Mouse (Mus musculus) MEL (cell line): ENCODE data around the gene Reep6. TPM values are rescaled to one million over a fixed set of nuclear protein-coding genes. Genes with fewer than 3 reads are reported as not detected.

Source experiments
- DNase-seq: peaks from one replicate; pipeline ENCODE4 v3.0.0; 2011; ENCODE audit warnings: low read depth, low spot score
- H3K27ac ChIP-seq: 2 replicates; pipeline ENCODE4 v1.5.1; 2012; ENCODE audit warnings: low read depth, mild to moderate bottlenecking, control low read depth, low read length, moderate library complexity; ENCODE audit not compliant: control insufficient read depth
- H3K27me3 ChIP-seq, 2 experiments: fragments of 150-350 bp in 1 of 2; sonication (generic) in 1 of 2; 2 replicates each; pipeline ENCODE4 v1.6.1; 2012; ENCODE audit warnings: low read length in 2 of 2, mild to moderate bottlenecking in 2 of 2, improper control_type of control experiment in 1 of 2, moderate library complexity in 1 of 2; ENCODE audit not compliant: insufficient read depth in 2 of 2, control insufficient read depth in 1 of 2
- H3K36me3 ChIP-seq, 2 experiments: 2 replicates each; pipeline ENCODE4 v1.6.1; 2012 to 2014; ENCODE audit warnings: low read length in 2 of 2, improper control_type of control experiment in 1 of 2, inconsistent platforms in 1 of 2, mild to moderate bottlenecking in 1 of 2; ENCODE audit not compliant: insufficient read depth in 2 of 2, control insufficient read depth in 1 of 2
- H3K4me1 ChIP-seq, 2 experiments: fragments of 150-350 bp in 1 of 2; sonication (generic) in 1 of 2; 2 replicates each; pipeline ENCODE4 v1.6.1; 2012; ENCODE audit warnings: low read length in 2 of 2, improper control_type of control experiment in 1 of 2, mild to moderate bottlenecking in 1 of 2; ENCODE audit not compliant: insufficient read depth in 2 of 2, control insufficient read depth in 1 of 2
- H3K4me3 ChIP-seq, 2 experiments: fragments of 150-350 bp in 1 of 2; sonication (generic) in 1 of 2; 2 replicates each; pipeline ENCODE4 v1.5.1; 2012; ENCODE audit warnings: low read depth in 2 of 2, low read length in 2 of 2, mild to moderate bottlenecking in 2 of 2, moderate library complexity in 2 of 2, control low read depth in 1 of 2, improper control_type of control experiment in 1 of 2; ENCODE audit not compliant: control insufficient read depth in 1 of 2, insufficient read depth in 1 of 2
- H3K79me2 ChIP-seq: 2 replicates; pipeline ENCODE4 v1.6.1; 2012; ENCODE audit warnings: mild to moderate bottlenecking, low read length, moderate library complexity; ENCODE audit not compliant: control insufficient read depth, poor library complexity, insufficient read depth
- H3K9ac ChIP-seq: 2 replicates; pipeline ENCODE4 v1.6.1; 2012; ENCODE audit warnings: low read depth, mild to moderate bottlenecking, control low read depth, low read length, moderate library complexity; ENCODE audit not compliant: control insufficient read depth, poor library complexity, severe bottlenecking
- H3K9me3 ChIP-seq: fragments of 150-350 bp; sonication (generic); replicated peaks from 2 replicates; pipeline ENCODE4 v1.6.1; 2012; ENCODE audit warnings: mild to moderate bottlenecking, low read length, improper control_type of control experiment, moderate library complexity; ENCODE audit not compliant: insufficient read depth
- BHLHE40 ChIP-seq: IDR thresholded peaks from 2 replicates; pipeline ENCODE4 v1.6.1; 2012; ENCODE audit warnings: low read depth, mild to moderate bottlenecking, inconsistent platforms, low read length, improper control_type of control experiment, borderline replicate concordance
- CHD1 ChIP-seq: IDR thresholded peaks from 2 replicates; pipeline ENCODE4 v1.6.1; 2012; ENCODE audit warnings: low read depth, mild to moderate bottlenecking, inconsistent platforms, low read length, improper control_type of control experiment
- CHD2 ChIP-seq: IDR thresholded peaks from 2 replicates; pipeline ENCODE4 v1.6.1; 2011; ENCODE audit warnings: low read length, improper control_type of control experiment
- CTCF ChIP-seq, 3 experiments: IDR thresholded peaks in 2 of 3; conservative IDR thresholded peaks in 1 of 3; 2 replicates each; pipeline ENCODE4 v1.5.1; 2011 to 2012; ENCODE audit warnings: low read length in 3 of 3, low read depth in 2 of 3, mild to moderate bottlenecking in 2 of 3, improper control_type of control experiment in 1 of 3, inconsistent platforms in 1 of 3, mixed read lengths in 1 of 3, moderate library complexity in 1 of 3; ENCODE audit not compliant: control insufficient read depth in 1 of 3, insufficient read depth in 1 of 3, poor library complexity in 1 of 3, severe bottlenecking in 1 of 3
- E2F4 ChIP-seq: IDR thresholded peaks from 2 replicates; pipeline ENCODE4 v1.6.1; 2011; ENCODE audit warnings: low read depth, low read length, improper control_type of control experiment, borderline replicate concordance
- ELF1 ChIP-seq: IDR thresholded peaks from 2 replicates; pipeline ENCODE4 v1.6.1; 2014; ENCODE audit warnings: low read depth, mild to moderate bottlenecking, inconsistent platforms, low read length, improper control_type of control experiment, moderate library complexity
- EP300 ChIP-seq, 2 experiments: IDR thresholded peaks; 2 replicates each; pipeline ENCODE4 v1.6.1; 2011; ENCODE audit warnings: improper control_type of control experiment in 2 of 2, low read length in 2 of 2, low read depth in 1 of 2, mild to moderate bottlenecking in 1 of 2
- ETS1 ChIP-seq: IDR thresholded peaks from 2 replicates; pipeline ENCODE4 v1.6.1; 2012; ENCODE audit warnings: low read depth, mild to moderate bottlenecking, inconsistent platforms, low read length, improper control_type of control experiment, moderate library complexity
- GABPA ChIP-seq: IDR thresholded peaks from 2 replicates; pipeline ENCODE4 v1.6.1; 2012; ENCODE audit warnings: low read depth, mild to moderate bottlenecking, inconsistent platforms, low read length, improper control_type of control experiment, moderate library complexity
- GATA1 ChIP-seq: IDR thresholded peaks from 2 replicates; pipeline ENCODE4 v1.6.1; 2011; ENCODE audit warnings: low read depth, low read length, improper control_type of control experiment
- HCFC1 ChIP-seq: IDR thresholded peaks from 2 replicates; pipeline ENCODE4 v1.6.1; 2012; ENCODE audit warnings: low read depth, mild to moderate bottlenecking, inconsistent platforms, low read length, improper control_type of control experiment, moderate library complexity
- KAT2A ChIP-seq: conservative IDR thresholded peaks from 2 replicates; pipeline ENCODE4 v1.6.1; 2012; ENCODE audit warnings: low read depth, low read length, improper control_type of control experiment, inconsistent platforms
- MAFK ChIP-seq: IDR thresholded peaks from 2 replicates; pipeline ENCODE4 v1.6.1; 2011; ENCODE audit warnings: low read depth, mild to moderate bottlenecking, low read length, improper control_type of control experiment, borderline replicate concordance
- MAX ChIP-seq: IDR thresholded peaks from 2 replicates; pipeline ENCODE4 v1.6.1; 2011; ENCODE audit warnings: low read length, improper control_type of control experiment
- MAZ ChIP-seq: IDR thresholded peaks from 2 replicates; pipeline ENCODE4 v1.6.1; 2012; ENCODE audit warnings: low read depth, mild to moderate bottlenecking, inconsistent platforms, low read length, improper control_type of control experiment
- MEF2A ChIP-seq: IDR thresholded peaks from 2 replicates; pipeline ENCODE4 v1.6.1; 2014; ENCODE audit warnings: low read depth, mild to moderate bottlenecking, inconsistent platforms, low read length, improper control_type of control experiment; ENCODE audit not compliant: poor library complexity, insufficient replicate concordance, severe bottlenecking; ENCODE audit errors: extremely low read depth
- MXI1 ChIP-seq: IDR thresholded peaks from 2 replicates; pipeline ENCODE4 v1.6.1; 2011; ENCODE audit warnings: mild to moderate bottlenecking, low read depth, low read length, improper control_type of control experiment
- MYB ChIP-seq: IDR thresholded peaks from 2 replicates; pipeline ENCODE4 v1.6.1; 2011; ENCODE audit warnings: mild to moderate bottlenecking, low read depth, low read length, improper control_type of control experiment
- MYC ChIP-seq: IDR thresholded peaks from 2 replicates; pipeline ENCODE4 v1.6.1; 2011; ENCODE audit warnings: low read depth, mild to moderate bottlenecking, low read length, improper control_type of control experiment, moderate library complexity
- NELFE ChIP-seq: IDR thresholded peaks from 2 replicates; pipeline ENCODE4 v1.6.1; 2011; ENCODE audit warnings: low read depth, low read length, improper control_type of control experiment
- NRF1 ChIP-seq: IDR thresholded peaks from 2 replicates; pipeline ENCODE4 v1.6.1; 2014; ENCODE audit warnings: low read depth, mild to moderate bottlenecking, inconsistent platforms, low read length, improper control_type of control experiment, moderate library complexity; ENCODE audit not compliant: poor library complexity, insufficient read depth, severe bottlenecking
- POLR2A ChIP-seq, 2 experiments: IDR thresholded peaks; 2 replicates each; pipeline ENCODE4 v1.6.1; 2011 to 2012; ENCODE audit warnings: low read length in 2 of 2, mild to moderate bottlenecking in 2 of 2, control low read depth in 1 of 2, improper control_type of control experiment in 1 of 2, low read depth in 1 of 2, moderate library complexity in 1 of 2; ENCODE audit not compliant: control insufficient read depth in 1 of 2, insufficient read depth in 1 of 2, poor library complexity in 1 of 2
- POLR2AphosphoS2 ChIP-seq: IDR thresholded peaks from 2 replicates; pipeline ENCODE4 v1.6.1; 2011; ENCODE audit warnings: low read length, improper control_type of control experiment
- SMC3 ChIP-seq: IDR thresholded peaks from 2 replicates; pipeline ENCODE4 v1.6.1; 2011; ENCODE audit warnings: low read depth, low read length, improper control_type of control experiment
- TAL1 ChIP-seq: IDR thresholded peaks from 2 replicates; pipeline ENCODE4 v1.6.1; 2012; ENCODE audit warnings: mild to moderate bottlenecking, inconsistent platforms, low read length, moderate library complexity, mixed read lengths
- TBP ChIP-seq: IDR thresholded peaks from 2 replicates; pipeline ENCODE4 v1.8.0; 2011; ENCODE audit warnings: low read depth, low read length, improper control_type of control experiment
- USF2 ChIP-seq, 2 experiments: IDR thresholded peaks; 2 replicates each; pipeline ENCODE4 v1.6.1; 2011 to 2012; ENCODE audit warnings: improper control_type of control experiment in 2 of 2, low read length in 2 of 2, borderline replicate concordance in 1 of 2, inconsistent platforms in 1 of 2, low read depth in 1 of 2, mild to moderate bottlenecking in 1 of 2; ENCODE audit not compliant: insufficient read depth in 1 of 2
- ZKSCAN1 ChIP-seq: IDR thresholded peaks from 2 replicates; pipeline ENCODE4 v1.6.1; 2012; ENCODE audit warnings: low read depth, mild to moderate bottlenecking, inconsistent platforms, low read length, improper control_type of control experiment, moderate library complexity
- ZMIZ1 ChIP-seq: IDR thresholded peaks from 2 replicates; pipeline ENCODE4 v1.6.1; 2012; ENCODE audit warnings: low read depth, mild to moderate bottlenecking, inconsistent platforms, low read length, improper control_type of control experiment, moderate library complexity
- ZNF384 ChIP-seq: IDR thresholded peaks from 2 replicates; pipeline ENCODE4 v1.6.1; 2012; ENCODE audit warnings: low read depth, mild to moderate bottlenecking, inconsistent platforms, low read length, improper control_type of control experiment
- polyA plus RNA-seq, 2 experiments: library from polyadenylated mRNA; stranded (reverse) in 1 of 2; unstranded in 1 of 2; fragments of >175 nt in 1 of 2; fragments of >200 nt in 1 of 2; gene quantifications; 2 replicates each; pipeline versions ENCODE4 v1.2.1 to v1.2.4; 2012; ENCODE audit warnings: low replicate concordance in 2 of 2, low read depth in 1 of 2; ENCODE audit not compliant: insufficient read length in 2 of 2, insufficient read depth in 1 of 2, missing spikeins in 1 of 2
- total RNA-seq: library from RNA; depleted of rRNA; stranded (reverse); fragments of 300-350 nt; gene quantifications from 2 replicates; pipeline ENCODE4 v1.2.3, GENCODE M21; 2012

Reep6 gene
- total and polyA plus RNA-seq, 3 experiments: 3.2 to 27.9 TPM; not detected in 1

GRCm38 (mm10) chr10:80351896-80352295, 22.1 kb downstream of the Reep6 start:
- Histone ChIP-seq H3K9ac (no peak overlapping the region), H3K4me1 (peaks cover 16 to 23% of the 10 kb centered on the region in 2 experiments)

GRCm38 (mm10) chr10:80352727-80353126, 23.0 kb downstream of the Reep6 start:
- Histone ChIP-seq H3K36me3 (peaks cover 0 to 10% of the 10 kb centered on the region in 2 experiments; a peak in 2 of 4 replicates), H3K27ac (peak overlapping the region; percentile 52), H3K27me3 (no peaks in the 10 kb centered on the region), H3K4me1 (peaks cover 14 to 21% of the 10 kb centered on the region in 2 experiments), H3K79me2 (no peaks in the 10 kb centered on the region; the same call in 1 of the 2 replicates), H3K4me3 (peak overlapping the region; percentile 24 to 37), H3K9ac (peak overlapping the region; percentile 55), H3K9me3 (no peaks in the 10 kb centered on the region)
- DNase-seq: peak; percentile 60
- peak; percentile 37 to 57; a peak in 3 of 4 replicates for TF ChIP-seq EP300 (IDR thresholded peaks at IDR 0.05; ENCODE audit: low read depth in 1 of 2, low read length in 2 of 2)
- peak; percentile 38 for TF ChIP-seq NELFE
- 0 out of 2 replicates have a peak, but pooled peaks have one; percentile 51 for TF ChIP-seq ZMIZ1
- no peak for TF ChIP-seq BHLHE40
- peak; percentile 65 for TF ChIP-seq GATA1
- no peak; the same call in 1 of the 2 replicates for TF ChIP-seq TBP
- no peak for TF ChIP-seq ZNF384
- 0 out of 2 replicates have a peak, but pooled peaks have one; percentile 32 for TF ChIP-seq MXI1
- TF ChIP-seq CHD1: no peak
- TF ChIP-seq KAT2A: no peak
- no peak for TF ChIP-seq GABPA
- TF ChIP-seq CTCF (IDR thresholded peaks at IDR 0.05 in 2 of 3, conservative IDR thresholded peaks at IDR 0.05 in 1 of 3; ENCODE audit: control insufficient read depth in 1 of 3, insufficient read depth in 1 of 3, low read depth in 2 of 3, low read length in 3 of 3, poor library complexity in 1 of 3, severe bottlenecking in 1 of 3): no peak
- TF ChIP-seq POLR2AphosphoS2: no peak
- no peak for TF ChIP-seq ELF1
- TF ChIP-seq HCFC1: 0 out of 2 replicates have a peak, but pooled peaks have one; percentile 18
- no peak for TF ChIP-seq ZKSCAN1
- TF ChIP-seq MAFK: no peak
- no peak for TF ChIP-seq NRF1
- peak in 1 of 2 experiments; percentile 39; a peak in 1 of 4 replicates for TF ChIP-seq POLR2A (IDR thresholded peaks at IDR 0.05; ENCODE audit: control insufficient read depth in 1 of 2, insufficient read depth in 1 of 2, low read depth in 1 of 2, low read length in 2 of 2, poor library complexity in 1 of 2)
- TF ChIP-seq TAL1: no peak
- TF ChIP-seq ETS1: no peak
- no peak for TF ChIP-seq MEF2A
- TF ChIP-seq MYC: peak; percentile 37; the same call in 1 of the 2 replicates
- peak; percentile 29; the same call in 1 of the 2 replicates for TF ChIP-seq MAZ
- no peak for TF ChIP-seq SMC3
- TF ChIP-seq E2F4: no peak
- TF ChIP-seq MAX: no peak; the same call in 1 of the 2 replicates

More at GRCm38 (mm10) chr10:80351896-80352295, 22.1 kb downstream of the Reep6 start:
- H3K79me2 ChIP-seq: no peaks in the 10 kb centered on the region; the same call in 1 of the 2 replicates
- no peak overlapping the region for H3K4me3 ChIP-seq
- no peaks in the 10 kb centered on the region for H3K27me3 ChIP-seq
- no peak for TF ChIP-seq CHD2
- TF ChIP-seq ELF1: no peak
- no peak for TF ChIP-seq POLR2AphosphoS2
- no peak for TF ChIP-seq NELFE
- TF ChIP-seq GABPA: no peak
- no peak for TF ChIP-seq MEF2A
- TF ChIP-seq BHLHE40: no peak
- no peak for TF ChIP-seq E2F4
- TF ChIP-seq SMC3: no peak
- TF ChIP-seq MYB: no peak
- no peak for TF ChIP-seq USF2 (IDR thresholded peaks at IDR 0.05; ENCODE audit: borderline replicate concordance in 1 of 2, insufficient read depth in 1 of 2, low read depth in 1 of 2, low read length in 2 of 2)
- TF ChIP-seq MXI1: no peak
- DNase-seq: peak; percentile 30
- no peak overlapping the region for H3K27ac ChIP-seq
- H3K36me3 ChIP-seq: peaks cover 0 to 12% of the 10 kb centered on the region in 2 experiments; a peak in 2 of 4 replicates
- H3K9me3 ChIP-seq: no peaks in the 10 kb centered on the region
